Mouse (Mus musculus): ENCODE results near the gene Prr5. TPM values are rescaled to one million over a fixed set of nuclear protein-coding genes. Genes with fewer than 3 reads are reported as not detected.
A peak's percentile ranks its signal among the peaks of the same experiment; 100 is the strongest.

The Prr5 gene
- total and polyA plus RNA-seq, 2 experiments from 2014 or later, result 6.5 to 7.3 TPM

GRCm38 (mm10) chr15:84681455-84682193 lies 12.2 kb downstream of the Prr5 start:
- 5% methylated on average over 26 of the region's 31 CpGs for WGBS
- peak overlapping the region; percentile 86 for H3K9ac ChIP-seq (replicated peaks; ENCODE audit: low read depth, low read length)
- H3K27ac ChIP-seq (ENCODE audit: low read depth), result peak overlapping the region; percentile 79
- H3K4me1 ChIP-seq (ENCODE audit: control insufficient read depth, insufficient read depth), result peaks cover 4% of the 10 kb centered on the region
- peak overlapping the region; percentile 81 for H3K4me3 ChIP-seq (ENCODE audit: low read depth, low read length)
- peaks cover 7% of the 10 kb centered on the region; the same call in 1 of the 2 replicates for H3K27me3 ChIP-seq (ENCODE audit: control insufficient read depth, insufficient read depth, low read length)
- H3K4me2 ChIP-seq (ENCODE audit: low read depth, low read length), result peak overlapping the region; percentile 98
- H3K36me3 ChIP-seq (replicated peaks; ENCODE audit: control insufficient read depth, insufficient read depth, low read length), result no peaks in the 10 kb centered on the region
- DNase-seq (ENCODE audit: low spot score), result no peak
- TF ChIP-seq EP300 (IDR thresholded peaks at IDR 0.05; ENCODE audit: low read depth) (no peak), CTCF (IDR thresholded peaks at IDR 0.05; ENCODE audit: low read depth) (no peak)
- peak; percentile 42; the same call in 1 of the 2 replicates for ATAC-seq (ENCODE audit: insufficient read depth, low read depth)
- no peaks in the 10 kb centered on the region for H3K9me3 ChIP-seq (replicated peaks; ENCODE audit: control insufficient read depth, low read length)

- H3K27me3 ChIP-seq (ENCODE audit: control insufficient read depth, insufficient read depth, low read length), result peaks cover 7% of the 10 kb centered on the region; the same call in 1 of the 2 replicates
- WGBS, result 78% methylated on average over 3 of the region's 3 CpGs
- no peak overlapping the region; the same call in 1 of the 2 replicates for H3K27ac ChIP-seq (ENCODE audit: low read depth)
- peak overlapping the region; percentile 98 for H3K4me2 ChIP-seq (ENCODE audit: low read depth, low read length)
- DNase-seq (ENCODE audit: low spot score) (no peak), ATAC-seq (ENCODE audit: insufficient read depth, low read depth) (no peak)
- no peaks in the 10 kb centered on the region for H3K9me3 ChIP-seq (replicated peaks; ENCODE audit: control insufficient read depth, low read length)
- no peak overlapping the region for H3K9ac ChIP-seq (replicated peaks; ENCODE audit: low read depth, low read length)
- H3K4me1 ChIP-seq (ENCODE audit: control insufficient read depth, insufficient read depth), result peaks cover 4% of the 10 kb centered on the region
- no peaks in the 10 kb centered on the region for H3K36me3 ChIP-seq (replicated peaks; ENCODE audit: control insufficient read depth, insufficient read depth, low read length)
- no peak for TF ChIP-seq CTCF (IDR thresholded peaks at IDR 0.05; ENCODE audit: low read depth)
- no peak for TF ChIP-seq EP300 (IDR thresholded peaks at IDR 0.05; ENCODE audit: low read depth)
- peak overlapping the region; percentile 81 for H3K4me3 ChIP-seq (ENCODE audit: low read depth, low read length)
Measured at GRCm38 (mm10) chr15:84682206-84682605, 12.8 kb downstream of the Prr5 start.

- H3K4me1 ChIP-seq (ENCODE audit: control insufficient read depth, insufficient read depth), result peaks cover 4% of the 10 kb centered on the region
- no peaks in the 10 kb centered on the region for H3K36me3 ChIP-seq (replicated peaks; ENCODE audit: control insufficient read depth, insufficient read depth, low read length)
- H3K27me3 ChIP-seq (ENCODE audit: control insufficient read depth, insufficient read depth, low read length), result peaks cover 7% of the 10 kb centered on the region; the same call in 1 of the 2 replicates
- H3K4me2 ChIP-seq (ENCODE audit: low read depth, low read length), result no peak overlapping the region
- no peaks in the 10 kb centered on the region for H3K9me3 ChIP-seq (replicated peaks; ENCODE audit: control insufficient read depth, low read length)
- ATAC-seq (ENCODE audit: insufficient read depth, low read depth), result no peak
- TF ChIP-seq CTCF (IDR thresholded peaks at IDR 0.05; ENCODE audit: low read depth) (no peak), EP300 (IDR thresholded peaks at IDR 0.05; ENCODE audit: low read depth) (no peak)
- no peak overlapping the region for H3K27ac ChIP-seq (ENCODE audit: low read depth)
- H3K4me3 ChIP-seq (ENCODE audit: low read depth, low read length), result no peak overlapping the region
- WGBS, result 79% methylated on average over 5 of the region's 5 CpGs
- H3K9ac ChIP-seq (replicated peaks; ENCODE audit: low read depth, low read length), result no peak overlapping the region
- no peak for DNase-seq (ENCODE audit: low spot score)
Measured at GRCm38 (mm10) chr15:84682821-84683220, 13.4 kb downstream of the Prr5 start.

GRCm38 (mm10) chr15:84684520-84684919 lies 15.1 kb downstream of the Prr5 start:
- no peak overlapping the region for H3K9ac ChIP-seq (replicated peaks; ENCODE audit: low read depth, low read length)
- TF ChIP-seq EP300 (IDR thresholded peaks at IDR 0.05; ENCODE audit: low read depth) (no peak), CTCF (IDR thresholded peaks at IDR 0.05; ENCODE audit: low read depth) (no peak)
- H3K4me3 ChIP-seq (ENCODE audit: low read depth, low read length), result no peak overlapping the region
- no peaks in the 10 kb centered on the region for H3K9me3 ChIP-seq (replicated peaks; ENCODE audit: control insufficient read depth, low read length)
- WGBS, result 75% methylated on average over 5 of the region's 5 CpGs
- 0 out of 2 replicates have a peak overlapping the region, but pooled peaks have one; percentile 0 for H3K27ac ChIP-seq (ENCODE audit: low read depth)
- DNase-seq (ENCODE audit: low spot score), result no peak
- peaks cover 4% of the 10 kb centered on the region for H3K4me1 ChIP-seq (ENCODE audit: control insufficient read depth, insufficient read depth)
- no peaks in the 10 kb centered on the region for H3K36me3 ChIP-seq (replicated peaks; ENCODE audit: control insufficient read depth, insufficient read depth, low read length)
- no peak overlapping the region for H3K4me2 ChIP-seq (ENCODE audit: low read depth, low read length)
- no peak for ATAC-seq (ENCODE audit: insufficient read depth, low read depth)
- H3K27me3 ChIP-seq (ENCODE audit: control insufficient read depth, insufficient read depth, low read length), result peaks cover 7% of the 10 kb centered on the region; the same call in 1 of the 2 replicates

- Histone ChIP-seq H3K27ac (ENCODE audit: low read depth) (0 out of 2 replicates have a peak overlapping the region, but pooled peaks have one; percentile 0), H3K4me1 (ENCODE audit: control insufficient read depth, insufficient read depth) (peaks cover 2% of the 10 kb centered on the region), H3K27me3 (ENCODE audit: control insufficient read depth, insufficient read depth, low read length) (no peaks in the 10 kb centered on the region), H3K4me2 (ENCODE audit: low read depth, low read length) (no peak overlapping the region), H3K36me3 (replicated peaks; ENCODE audit: control insufficient read depth, insufficient read depth, low read length) (0 out of 2 replicates have a peak, but pooled peaks cover under 1% of the 10 kb centered on the region), H3K9me3 (replicated peaks; ENCODE audit: control insufficient read depth, low read length) (no peaks in the 10 kb centered on the region), H3K9ac (replicated peaks; ENCODE audit: low read depth, low read length) (no peak overlapping the region), H3K4me3 (ENCODE audit: low read depth, low read length) (no peak overlapping the region)
- TF ChIP-seq EP300 (IDR thresholded peaks at IDR 0.05; ENCODE audit: low read depth) (no peak), CTCF (IDR thresholded peaks at IDR 0.05; ENCODE audit: low read depth) (no peak)
- WGBS, result 44% methylated on average over 3 of the region's 3 CpGs
- no peak for DNase-seq (ENCODE audit: low spot score)
- ATAC-seq (ENCODE audit: insufficient read depth, low read depth), result no peak
Measured at GRCm38 (mm10) chr15:84685417-84685816, 16.0 kb downstream of the Prr5 start.
